Mouse (Mus musculus): ENCODE results near the gene Ldoc1.

- TF ChIP-seq CTCF (IDR thresholded peaks at IDR 0.05; ENCODE audit: low read depth) (no peak), EP300 (IDR thresholded peaks at IDR 0.05; ENCODE audit: low read depth) (no peak)
Observed at GRCm38 (mm10) chrX:61727516-61728310, 18.4 kb downstream of the Ldoc1 start.
